ENCODE assay signal across 18 mouse cellular contexts in the genomic region with DNA sequence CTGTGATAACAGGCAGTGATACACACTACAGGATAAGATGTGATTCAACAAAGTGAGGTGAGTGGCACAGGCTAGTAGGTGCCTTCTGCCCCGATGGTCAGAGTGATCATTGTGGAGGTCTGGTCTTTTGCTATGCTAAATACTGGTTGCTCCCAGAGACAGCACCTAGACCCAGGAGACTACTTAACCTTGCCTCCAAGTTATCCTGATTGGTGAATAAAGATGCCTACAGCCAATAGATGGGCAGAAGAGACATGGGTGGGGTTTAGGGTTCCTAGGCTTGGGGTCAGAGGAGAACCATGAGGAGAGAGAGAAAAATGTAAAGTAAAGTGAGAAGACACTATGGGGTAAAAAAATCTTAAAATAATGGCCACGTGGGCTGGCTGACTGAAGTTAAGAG.
"Had no signal": no experiment of that assay in that cellular context is flagged by ENCODE, and none has a peak within 500 bp of the region (broad histone marks: within the 10 kb centered on the region; RNA-seq: fewer than 3 reads in every experiment).

No protein-coding gene starts in this region.

- H3K9me3 ChIP-seq: limb, embryonic 10.5 days; limb, embryonic 13.5 days; liver, embryonic 12.5 days; liver, embryonic 15.5 days; lung, embryonic 15.5 days had no signal

- H3K4me3 ChIP-seq: layer of hippocampus, adult 2 months; limb, embryonic 10.5 days; limb, embryonic 13.5 days; liver, embryonic 12.5 days; liver, embryonic 15.5 days; lung, embryonic 15.5 days had no signal

- H3K27ac ChIP-seq: kidney, postnatal 0 days; layer of hippocampus, adult 2 months; limb, embryonic 10.5 days; limb, embryonic 13.5 days; liver, embryonic 12.5 days; liver, embryonic 15.5 days; lung, embryonic 15.5 days; stomach, postnatal 0 days had no signal

- H3K4me2 ChIP-seq: limb, embryonic 13.5 days; liver, embryonic 15.5 days; lung, embryonic 15.5 days; midbrain, embryonic 11.5 days had no signal

- H3K36me3 ChIP-seq: limb, embryonic 10.5 days had no signal

- H3K27me3 ChIP-seq: limb, embryonic 13.5 days; liver, embryonic 12.5 days; liver, embryonic 15.5 days; lung, embryonic 15.5 days had no signal

- H3K9ac ChIP-seq: limb, embryonic 13.5 days; liver, embryonic 12.5 days; liver, embryonic 15.5 days; lung, embryonic 15.5 days had no signal

- ATAC-seq: liver, embryonic 12.5 days had no signal

- DNase-seq: kidney, adult 9 months; kidney, postnatal 25 days; layer of hippocampus, postnatal 36 days; liver; lung, adult 18-20 months; lung, postnatal 36 days; midbrain, embryonic 14.5 days; right cerebral cortex, postnatal 4 days; thymus, postnatal 25 days had no signal

- H3K4me1 ChIP-seq: limb, embryonic 13.5 days; lung, embryonic 15.5 days had no signal
